Mouse (Mus musculus) heart, embryonic 13.5 days (tissue): ENCODE results near the gene Ephb4. TPM values are rescaled to one million over a fixed set of nuclear protein-coding genes. Genes with fewer than 3 reads are reported as not detected.

Experiments
- ATAC-seq: fragments of 200-750 bp; cut with Nextera tagmentation; 2 replicates; pipeline ENCODE4 v1.8.0; 2017; ENCODE audit warnings: moderate TSS enrichment; ENCODE audit not compliant: insufficient number of reproducible peaks, low FRiP score, low TSS enrichment; ENCODE audit errors: extremely low read depth
- H3K27ac ChIP-seq: fragments of 300-500 bp; sonication (generic); replicated peaks from 2 replicates; pipeline ENCODE4 v1.5.1; 2015; ENCODE audit warnings: moderate library complexity, mild to moderate bottlenecking, inconsistent platforms
- H3K27me3 ChIP-seq: fragments of 300-500 bp; sonication (generic); replicated peaks from 2 replicates; pipeline ENCODE4 v1.6.1; 2015; ENCODE audit warnings: mild to moderate bottlenecking, inconsistent platforms
- H3K36me3 ChIP-seq: fragments of 300-500 bp; sonication (generic); 2 replicates; pipeline ENCODE4 v1.6.1; 2015; ENCODE audit warnings: mild to moderate bottlenecking, inconsistent platforms
- H3K4me1 ChIP-seq: fragments of 300-500 bp; sonication (generic); 2 replicates; pipeline ENCODE4 v1.6.1; 2015; ENCODE audit warnings: inconsistent platforms
- H3K4me2 ChIP-seq: fragments of 300-500 bp; sonication (generic); 2 replicates; pipeline ENCODE4 v1.6.1; 2015; ENCODE audit warnings: inconsistent platforms, mild to moderate bottlenecking, moderate library complexity
- H3K4me3 ChIP-seq: fragments of 300-500 bp; sonication (generic); 2 replicates; pipeline ENCODE4 v1.5.1; 2015; ENCODE audit warnings: moderate library complexity, mild to moderate bottlenecking, inconsistent platforms
- H3K9ac ChIP-seq: fragments of 300-500 bp; sonication (generic); 2 replicates; pipeline ENCODE4 v1.6.1; 2015; ENCODE audit warnings: inconsistent platforms, mild to moderate bottlenecking, moderate library complexity
- H3K9me3 ChIP-seq: fragments of 300-500 bp; sonication (generic); 2 replicates; pipeline ENCODE4 v1.6.1; 2016; ENCODE audit warnings: inconsistent platforms
- WGBS: fragments of 180-500 bp; shearing (Covaris S2); methylation state at CpG from one replicate; pipeline ENCODE4 v1.1.7; 2015; ENCODE audit warnings: mixed read lengths; 5-methylcytosine and 5-hydroxymethylcytosine counted together
- polyA plus RNA-seq: library from polyadenylated mRNA; unstranded; fragments of >200 nt; fragmentation: Nextera tagmentation; extraction: Ambion mirVana; gene quantifications from 2 replicates; pipeline ENCODE4 v1.2.1, GENCODE M21; 2015

Gene Ephb4
- 33.1 and 37.6 TPM in 2 replicates for polyA plus RNA-seq

GRCm38 (mm10) chr5:137349384-137350204 is at the start of gene Ephb4:
Ephb4 (plus strand) TSS chr5:137350109.
- WGBS: 1% methylated on average over 30 of the region's 32 CpGs
- Histone ChIP-seq H3K9me3 (no peaks in the 10 kb centered on the region), H3K27ac (peak within 1 kb of the TSS; percentile 98), H3K4me2 (peak within 1 kb of the TSS; percentile 70), H3K9ac (peak within 1 kb of the TSS; percentile 94), H3K4me1 (peaks cover 68% of the 10 kb centered on the region), H3K4me3 (peak within 1 kb of the TSS; percentile 76), H3K27me3 (no peaks in the 10 kb centered on the region), H3K36me3 (peaks cover 20% of the 10 kb centered on the region)
- ATAC-seq: peak; percentile 90

DNA sequence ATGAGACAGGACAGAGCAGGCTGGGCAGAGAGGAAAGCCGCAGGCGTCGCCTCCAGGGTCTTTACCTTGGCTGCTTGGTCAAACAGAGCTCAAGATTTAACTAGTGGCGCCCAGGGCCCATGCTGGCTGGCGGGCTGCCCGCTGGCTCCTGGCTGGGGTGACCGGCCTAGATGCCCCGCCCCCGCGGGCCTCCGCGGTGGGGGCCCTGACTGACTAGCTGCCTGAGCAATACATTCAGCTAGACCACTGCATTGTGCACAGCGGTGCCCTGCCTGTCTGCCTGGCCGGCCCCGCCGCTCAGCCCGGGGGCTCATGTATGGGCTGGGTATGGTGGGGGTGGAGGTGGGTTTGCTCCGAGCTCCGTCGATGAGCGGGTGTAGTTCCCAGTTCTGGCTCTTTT is 48.7 kb upstream of the Ephb4 start:
- Histone ChIP-seq H3K9ac (no peak overlapping the region), H3K36me3 (peaks cover 97% of the 10 kb centered on the region), H3K4me1 (peaks cover 35% of the 10 kb centered on the region), H3K27ac (no peak overlapping the region), H3K9me3 (no peaks in the 10 kb centered on the region), H3K4me3 (no peak overlapping the region), H3K27me3 (no peaks in the 10 kb centered on the region), H3K4me2 (no peak overlapping the region)
- ATAC-seq: no peak
- 86% methylated on average over 21 of the region's 21 CpGs for WGBS

DNA sequence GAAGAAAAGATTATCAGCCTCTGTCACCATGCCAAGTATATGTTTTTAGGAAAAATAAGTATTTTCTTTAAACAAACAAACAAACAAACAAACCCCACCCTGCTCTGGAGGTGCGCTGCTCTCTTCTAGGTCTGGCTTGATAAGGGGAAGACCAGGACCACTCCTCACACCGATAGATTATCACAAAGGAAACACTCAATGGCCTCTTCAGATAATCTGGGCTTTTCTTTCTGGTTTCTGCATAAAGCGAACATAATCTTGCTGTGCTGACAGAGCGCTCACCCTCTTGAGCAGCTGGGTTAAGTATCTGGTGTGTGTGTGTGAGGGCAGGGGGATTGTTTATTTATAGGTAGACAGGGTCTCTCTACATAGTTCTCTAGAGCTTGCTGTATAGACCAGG is 46.3 kb upstream of the Ephb4 start:
- ATAC-seq: no peak
- Histone ChIP-seq H3K36me3 (peaks cover 78% of the 10 kb centered on the region), H3K4me2 (peak overlapping the region; percentile 85; the same call in 1 of the 2 replicates), H3K4me1 (peaks cover 48% of the 10 kb centered on the region), H3K27me3 (no peaks in the 10 kb centered on the region), H3K9ac (peak overlapping the region; percentile 98; the same call in 1 of the 2 replicates), H3K4me3 (no peak overlapping the region), H3K27ac (0 out of 2 replicates have a peak overlapping the region, but pooled peaks have one; percentile 12), H3K9me3 (peaks cover 2% of the 10 kb centered on the region; the same call in 1 of the 2 replicates)
- 26% methylated on average over 4 of the region's 4 CpGs for WGBS

- Histone ChIP-seq H3K36me3 (peaks cover 78% of the 10 kb centered on the region), H3K4me1 (peaks cover 48% of the 10 kb centered on the region)
These were observed 45.7 kb upstream of the Ephb4 start for GRCm38 (mm10) chr5:137304165-137304564.

DNA sequence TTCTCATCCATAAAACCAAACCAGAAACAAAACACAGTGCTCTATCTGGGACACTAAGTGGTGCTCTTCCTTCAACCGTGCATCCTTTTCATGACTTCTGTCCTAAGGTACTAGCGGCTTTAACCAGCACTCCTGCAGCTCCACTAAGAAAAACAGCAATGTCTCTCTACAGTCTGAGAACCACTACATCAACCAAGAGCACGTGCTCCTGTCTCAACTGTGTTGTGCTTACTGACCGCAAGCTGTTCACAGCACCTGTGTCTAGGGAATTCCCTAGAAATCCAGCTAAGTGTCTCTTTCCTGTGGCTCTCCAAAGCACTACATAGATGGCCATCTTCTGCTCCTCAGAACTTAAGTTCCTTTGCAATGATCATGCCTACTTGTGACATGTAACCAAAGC is 45.1 kb upstream of the Ephb4 start:
- H3K27me3 ChIP-seq: no peaks in the 10 kb centered on the region
- H3K36me3 ChIP-seq: peaks cover 78% of the 10 kb centered on the region
- H3K9me3 ChIP-seq: peaks cover 4% of the 10 kb centered on the region; the same call in 1 of the 2 replicates
- H3K4me1 ChIP-seq: peaks cover 48% of the 10 kb centered on the region
- H3K9ac ChIP-seq: peak overlapping the region; percentile 98
- ATAC-seq: no peak
- no peak overlapping the region for H3K27ac ChIP-seq
- 61% methylated on average over 4 of the region's 4 CpGs for WGBS
- peak overlapping the region; percentile 85 for H3K4me2 ChIP-seq
- H3K4me3 ChIP-seq: peak overlapping the region; percentile 77

More at GRCm38 (mm10) chr5:137304165-137304564, 45.7 kb upstream of the Ephb4 start:
- no peak for ATAC-seq
- no peak overlapping the region for H3K4me3 ChIP-seq
- no peaks in the 10 kb centered on the region for H3K27me3 ChIP-seq
- WGBS: 66% methylated on average over 3 of the region's 3 CpGs
- H3K9me3 ChIP-seq: peaks cover 4% of the 10 kb centered on the region; the same call in 1 of the 2 replicates
- peak overlapping the region; percentile 85 for H3K4me2 ChIP-seq
- H3K27ac ChIP-seq: 0 out of 2 replicates have a peak overlapping the region, but pooled peaks have one; percentile 12
- 0 out of 2 replicates have a peak overlapping the region, but pooled peaks have one; percentile 98 for H3K9ac ChIP-seq

GRCm38 (mm10) chr5:137305822-137306221 is 44.1 kb upstream of the Ephb4 start:
- Histone ChIP-seq H3K27me3 (no peaks in the 10 kb centered on the region), H3K4me3 (peak overlapping the region; percentile 77), H3K9me3 (peaks cover 4% of the 10 kb centered on the region; the same call in 1 of the 2 replicates), H3K36me3 (peaks cover 78% of the 10 kb centered on the region), H3K9ac (peak overlapping the region; percentile 98), H3K27ac (no peak overlapping the region), H3K4me1 (peaks cover 48% of the 10 kb centered on the region), H3K4me2 (peak overlapping the region; percentile 85)
- 74% methylated on average over 3 of the region's 3 CpGs for WGBS
- no peak for ATAC-seq

DNA sequence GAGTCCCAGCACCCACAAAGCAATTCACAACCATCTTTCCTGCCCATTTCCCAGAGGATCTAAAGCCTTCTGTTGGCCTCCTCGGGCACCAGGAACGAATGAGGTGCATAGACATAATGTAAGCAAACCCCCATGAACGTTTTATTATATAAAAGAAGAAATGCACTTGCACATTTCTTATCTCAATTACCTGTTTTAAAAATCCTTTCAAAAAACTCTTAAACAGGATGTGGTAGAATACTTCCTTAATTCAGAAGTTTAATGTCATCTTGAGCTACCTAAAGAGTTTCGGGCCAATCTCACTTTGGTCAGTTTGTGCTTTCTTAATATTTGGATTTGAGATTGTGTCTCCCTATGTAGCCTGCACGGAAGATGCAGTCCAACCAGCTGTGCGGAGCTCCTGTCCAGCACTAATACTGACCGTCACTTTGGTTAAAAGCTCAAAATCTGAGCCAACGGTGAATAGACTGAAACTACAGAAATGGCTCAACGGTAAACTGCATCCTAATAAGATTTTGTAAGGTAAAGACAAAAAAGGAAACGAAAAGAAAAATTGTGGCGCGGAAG is 43.4 kb upstream of the Ephb4 start:
- Histone ChIP-seq H3K9me3 (peaks cover 4% of the 10 kb centered on the region; the same call in 1 of the 2 replicates), H3K4me1 (peaks cover 50% of the 10 kb centered on the region), H3K9ac (peak overlapping the region; percentile 98), H3K4me3 (peak overlapping the region; percentile 77), H3K4me2 (peak overlapping the region; percentile 85), H3K36me3 (peaks cover 78% of the 10 kb centered on the region), H3K27me3 (no peaks in the 10 kb centered on the region), H3K27ac (peak overlapping the region; percentile 97)
- no peak for ATAC-seq
- 16% methylated on average over 12 of the region's 12 CpGs for WGBS

DNA sequence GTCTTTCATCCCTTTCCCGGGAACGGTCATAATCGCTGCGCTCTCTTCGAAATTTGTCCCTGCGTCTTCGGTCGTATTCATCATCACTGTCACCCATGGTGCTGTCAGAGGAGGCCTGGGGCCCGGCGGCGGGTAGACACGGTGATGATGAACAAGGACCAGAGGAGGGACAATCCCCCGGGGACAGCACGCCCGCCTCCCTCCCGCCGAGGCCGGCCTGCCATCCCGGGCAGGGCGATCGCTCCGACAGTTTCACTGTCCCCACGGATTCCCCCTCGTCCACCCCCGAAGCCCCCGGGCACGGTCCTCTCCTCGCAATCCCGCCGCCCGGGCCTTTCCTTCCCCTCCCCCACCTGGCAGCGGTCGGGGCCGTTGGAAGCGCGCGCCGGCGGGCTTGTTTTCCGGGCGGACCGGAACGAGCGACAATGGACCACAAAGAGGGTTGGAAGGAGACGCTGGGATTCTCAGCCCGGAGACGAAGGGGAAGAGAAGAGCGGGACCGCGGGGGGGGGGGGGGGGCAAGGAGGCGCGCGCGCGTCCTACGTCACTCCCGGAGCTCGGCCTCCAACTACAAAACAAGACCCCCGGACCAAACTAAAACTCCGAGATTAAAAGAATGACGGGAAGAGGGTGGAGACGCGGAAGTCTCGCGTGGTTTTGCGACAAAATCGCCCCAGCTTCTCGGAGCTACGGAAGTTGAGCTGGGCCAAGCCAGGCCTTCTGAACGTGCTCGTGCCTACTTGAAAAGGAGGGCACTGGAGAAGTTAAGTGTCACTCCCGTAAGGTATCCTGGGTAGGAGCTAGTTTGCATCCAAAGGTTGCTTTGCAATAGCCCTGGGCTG is 42.6 kb upstream of the Ephb4 start, which contains the start of gene Srrt:
Srrt (minus strand) TSS at position 604 of the 842 bp plus-strand sequence.
- under 1% methylated on average over 66 of the region's 72 CpGs for WGBS
- Histone ChIP-seq H3K4me2 (peak within 1 kb of the TSS; percentile 85), H3K27ac (peak within 1 kb of the TSS; percentile 97), H3K4me1 (peaks cover 57% of the 10 kb centered on the region), H3K36me3 (peaks cover 78% of the 10 kb centered on the region), H3K4me3 (peak within 1 kb of the TSS; percentile 77), H3K9ac (peak within 1 kb of the TSS; percentile 98), H3K9me3 (peaks cover 4% of the 10 kb centered on the region; the same call in 1 of the 2 replicates), H3K27me3 (no peaks in the 10 kb centered on the region)
- ATAC-seq: peak; percentile 67

DNA sequence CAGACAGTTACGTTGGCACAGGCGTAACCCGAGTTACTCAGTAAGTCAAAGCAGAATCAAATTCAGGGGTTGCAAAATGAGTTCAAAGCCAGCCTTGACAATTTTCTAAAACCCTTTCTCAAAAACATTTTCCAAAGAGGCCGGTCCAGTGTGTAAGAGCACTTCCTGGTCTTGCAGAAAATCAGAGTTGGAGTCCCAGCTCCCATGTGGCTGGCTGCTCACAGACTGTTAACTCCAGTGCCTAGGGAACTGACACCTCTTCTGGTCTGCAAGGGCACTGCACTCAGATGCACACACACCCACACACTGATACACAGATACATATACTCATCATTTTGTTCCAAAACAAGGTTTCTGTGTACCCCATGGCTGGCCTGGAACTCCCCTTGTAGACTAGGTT is 41.6 kb upstream of the Ephb4 start:
- Histone ChIP-seq H3K9me3 (peaks cover 4% of the 10 kb centered on the region; the same call in 1 of the 2 replicates), H3K27ac (peak overlapping the region; percentile 97), H3K27me3 (no peaks in the 10 kb centered on the region), H3K4me3 (peak overlapping the region; percentile 77), H3K9ac (peak overlapping the region; percentile 98), H3K4me2 (peak overlapping the region; percentile 85), H3K4me1 (peaks cover 64% of the 10 kb centered on the region), H3K36me3 (peaks cover 71% of the 10 kb centered on the region)
- 93% methylated on average over 4 of the region's 4 CpGs for WGBS
- no peak for ATAC-seq

- 2% methylated on average over 22 of the region's 22 CpGs for WGBS
- peak overlapping the region; percentile 94 for H3K4me2 ChIP-seq
- H3K4me1 ChIP-seq: peaks cover 40% of the 10 kb centered on the region
- H3K36me3 ChIP-seq: peaks cover 53% of the 10 kb centered on the region
- no peaks in the 10 kb centered on the region for H3K27me3 ChIP-seq
- H3K27ac ChIP-seq: peak overlapping the region; percentile 93
- 0 out of 2 replicates have a peak, but pooled peaks have one; percentile 28 for ATAC-seq
- peak overlapping the region; percentile 83 for H3K4me3 ChIP-seq
- peak overlapping the region; percentile 97 for H3K9ac ChIP-seq
- peaks cover 2% of the 10 kb centered on the region; the same call in 1 of the 2 replicates for H3K9me3 ChIP-seq
These were observed 36.3 kb upstream of the Ephb4 start for GRCm38 (mm10) chr5:137313466-137314192.
